ENCODE assay signal across 10 mouse cellular contexts in the genomic region with DNA sequence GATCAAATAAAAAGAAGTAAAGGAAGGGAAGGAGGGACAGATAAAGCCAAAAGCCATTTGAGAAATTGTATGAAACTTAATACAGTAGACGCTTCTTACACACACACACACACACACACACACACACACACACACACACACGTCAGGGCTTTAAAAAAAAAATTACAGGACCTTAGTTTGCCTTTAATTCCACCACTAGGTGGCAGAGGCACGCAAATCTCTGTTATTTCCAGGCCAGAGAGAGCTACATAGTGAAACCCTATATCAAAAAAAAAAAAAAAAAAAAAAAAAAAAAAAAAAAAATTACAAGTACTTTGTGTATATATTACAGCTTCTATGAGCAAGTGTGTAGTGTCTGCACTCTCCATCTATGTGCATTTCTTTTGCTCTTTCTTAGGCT.
DNase-seq lines count a peak whose midpoint lies in the region; ATAC-seq and TF ChIP-seq lines count a peak whose summit lies in the region.
"Had no signal": no experiment of that assay in that cellular context is flagged by ENCODE, and none has a peak within 500 bp of the region (broad histone marks: within the 10 kb centered on the region; RNA-seq: fewer than 3 reads in every experiment).

No protein-coding gene starts in this region.

- H3K27ac ChIP-seq in hindbrain, embryonic 14.5 days, result no peak overlapping the region
- no peak overlapping the region for H3K27ac ChIP-seq in left cerebral cortex, adult 2 months
- no peak overlapping the region for H3K27ac ChIP-seq in midbrain, embryonic 16.5 days (ENCODE audit: low read length)
- no peak overlapping the region for H3K27ac ChIP-seq in stomach, embryonic 16.5 days (ENCODE audit: low read length)
- H3K27ac ChIP-seq: embryonic facial prominence, embryonic 12.5 days; midbrain, embryonic 12.5 days had no signal

- 0 out of 2 replicates have a peak, but pooled peaks have one; percentile 46 for ATAC-seq in erythroblast, adult 5-6 weeks (replicated peaks; ENCODE audit: low FRiP score, poor library complexity, severe bottlenecking)
- no peak for ATAC-seq in hindbrain, embryonic 14.5 days (ENCODE audit: low FRiP score)
- ATAC-seq in midbrain, embryonic 16.5 days, result peak; percentile 60; the same call in 1 of the 2 replicates
- peak; percentile 17 for ATAC-seq in stomach, embryonic 16.5 days (ENCODE audit: insufficient read depth, low FRiP score)

- H3K36me3 ChIP-seq in hindbrain, embryonic 14.5 days (replicated peaks; ENCODE audit: control insufficient read depth, insufficient read depth), result no peaks in the 10 kb centered on the region
- no peaks in the 10 kb centered on the region for H3K36me3 ChIP-seq in midbrain, embryonic 16.5 days (ENCODE audit: control insufficient read depth, insufficient read depth, low read length)
- no peaks in the 10 kb centered on the region for H3K36me3 ChIP-seq in stomach, embryonic 16.5 days (ENCODE audit: control insufficient read depth, insufficient read depth, low read length)
- H3K36me3 ChIP-seq: embryonic facial prominence, embryonic 12.5 days; midbrain, embryonic 12.5 days had no signal

- intact Hi-C loops in left cerebral cortex, adult 2 months (cut with DNase I), result loop anchor here (5.0 kb wide), 2 partner anchors 61 to 296 kb away; partner anchors contain the start of gene Kmt2c

- H3K9me3 ChIP-seq in hindbrain, embryonic 14.5 days (ENCODE audit: control insufficient read depth, low read length), result no peaks in the 10 kb centered on the region
- no peaks in the 10 kb centered on the region for H3K9me3 ChIP-seq in midbrain, embryonic 16.5 days (replicated peaks; ENCODE audit: control insufficient read depth, low read length, poor library complexity, severe bottlenecking)
- no peaks in the 10 kb centered on the region for H3K9me3 ChIP-seq in stomach, embryonic 16.5 days (replicated peaks; ENCODE audit: control insufficient read depth, low read length)
- H3K9me3 ChIP-seq: embryonic facial prominence, embryonic 12.5 days; midbrain, embryonic 12.5 days had no signal

- no peak overlapping the region for H3K4me3 ChIP-seq in hindbrain, embryonic 14.5 days (replicated peaks; ENCODE audit: low read length)
- H3K4me3 ChIP-seq in left cerebral cortex, adult 2 months, result no peak overlapping the region
- no peak overlapping the region for H3K4me3 ChIP-seq in midbrain, embryonic 16.5 days (ENCODE audit: low read depth, low read length)
- no peak overlapping the region for H3K4me3 ChIP-seq in stomach, embryonic 16.5 days (replicated peaks; ENCODE audit: low read length)
- H3K4me3 ChIP-seq: embryonic facial prominence, embryonic 12.5 days; midbrain, embryonic 12.5 days had no signal

- H3K4me1 ChIP-seq in hindbrain, embryonic 14.5 days (replicated peaks; ENCODE audit: control insufficient read depth, insufficient read depth, low read length), result no peaks in the 10 kb centered on the region
- H3K4me1 ChIP-seq in midbrain, embryonic 16.5 days (ENCODE audit: control insufficient read depth, insufficient read depth, low read length), result no peaks in the 10 kb centered on the region
- no peaks in the 10 kb centered on the region for H3K4me1 ChIP-seq in stomach, embryonic 16.5 days (ENCODE audit: control insufficient read depth, insufficient read depth, low read length)
- H3K4me1 ChIP-seq: embryonic facial prominence, embryonic 12.5 days; midbrain, embryonic 12.5 days had no signal

- WGBS in hindbrain, embryonic 14.5 days, result 17% methylated on average over 3 of the region's 3 CpGs
- WGBS in midbrain, embryonic 16.5 days, result 25% methylated on average over 3 of the region's 3 CpGs
- 8% methylated on average over 3 of the region's 3 CpGs for WGBS in stomach, embryonic 16.5 days

- peak; percentile 6 for DNase-seq in ovary, adult 18-20 months (ENCODE audit: low spot score)
- no peak for DNase-seq in ovary, postnatal 10 days (ENCODE audit: low spot score)
- peak; percentile 90 for DNase-seq in brain, adult 2 months (ENCODE audit: low read depth, low spot score)
- DNase-seq in hindbrain, embryonic 14.5 days (ENCODE audit: low spot score), result peak; percentile 76
- DNase-seq in left cerebral cortex, adult 2 months (ENCODE audit: extremely low spot score in 1 of 2, low spot score in 2 of 2), result peak; percentile 24 to 43

- H3K9ac ChIP-seq in hindbrain, embryonic 14.5 days, result no peak overlapping the region
- H3K9ac ChIP-seq in midbrain, embryonic 16.5 days (ENCODE audit: low read depth, low read length), result no peak overlapping the region
- H3K9ac ChIP-seq in stomach, embryonic 16.5 days (ENCODE audit: low read length), result no peak overlapping the region
- H3K9ac ChIP-seq: embryonic facial prominence, embryonic 12.5 days; midbrain, embryonic 12.5 days had no signal

- H3K4me2 ChIP-seq in hindbrain, embryonic 14.5 days (replicated peaks), result no peak overlapping the region
- no peak overlapping the region for H3K4me2 ChIP-seq in midbrain, embryonic 16.5 days (ENCODE audit: low read length)
- no peak overlapping the region for H3K4me2 ChIP-seq in stomach, embryonic 16.5 days (ENCODE audit: low read depth, low read length)
- H3K4me2 ChIP-seq: embryonic facial prominence, embryonic 12.5 days; midbrain, embryonic 12.5 days had no signal

- H3K27me3 ChIP-seq in hindbrain, embryonic 14.5 days (ENCODE audit: control insufficient read depth, insufficient read depth, low read length), result no peaks in the 10 kb centered on the region
- no peaks in the 10 kb centered on the region for H3K27me3 ChIP-seq in midbrain, embryonic 16.5 days (ENCODE audit: control insufficient read depth, insufficient read depth, low read depth, low read length)
- H3K27me3 ChIP-seq in stomach, embryonic 16.5 days (ENCODE audit: control insufficient read depth, insufficient read depth, low read length), result no peaks in the 10 kb centered on the region
- H3K27me3 ChIP-seq: embryonic facial prominence, embryonic 12.5 days; midbrain, embryonic 12.5 days had no signal

- TF ChIP-seq CTCF in left cerebral cortex, adult 2 months (IDR thresholded peaks at IDR 0.05), result peak; percentile 45
